30 mouse cellular contexts compared by ENCODE assay signal in genomic region chr11:119683796-119684195, GRCm38 (mm10).
DNase-seq lines count a peak whose midpoint lies in the region; ATAC-seq lines count a peak whose summit lies in the region.
"Had no signal": no experiment of that assay in that cellular context is flagged by ENCODE, and none has a peak within 500 bp of the region (broad histone marks: within the 10 kb centered on the region; RNA-seq: fewer than 3 reads in every experiment).

No protein-coding gene starts in this region.

- H3K27ac ChIP-seq in heart, embryonic 11.5 days (ENCODE audit: low read depth, low read length), result no peak overlapping the region
- peak overlapping the region; percentile 19; the same call in 1 of the 2 replicates for H3K27ac ChIP-seq in heart, embryonic 16.5 days (ENCODE audit: low read length)
- H3K27ac ChIP-seq: hindbrain, embryonic 14.5 days; limb, embryonic 10.5 days; limb, embryonic 15.5 days; liver, embryonic 13.5 days; macrophage; midbrain, embryonic 10.5 days; midbrain, embryonic 15.5 days; stomach, postnatal 0 days had no signal

- no peaks in the 10 kb centered on the region for H3K9me3 ChIP-seq in heart, embryonic 11.5 days (replicated peaks; ENCODE audit: control insufficient read depth, low read length)
- no peaks in the 10 kb centered on the region for H3K9me3 ChIP-seq in heart, embryonic 16.5 days (replicated peaks; ENCODE audit: control insufficient read depth, low read length)
- H3K9me3 ChIP-seq: limb, embryonic 10.5 days; limb, embryonic 15.5 days; liver, embryonic 13.5 days; midbrain, embryonic 10.5 days; midbrain, embryonic 15.5 days had no signal

- H3K4me1 ChIP-seq in heart, embryonic 11.5 days (ENCODE audit: control insufficient read depth, insufficient read depth, low read length), result peaks cover 51% of the 10 kb centered on the region
- H3K4me1 ChIP-seq in heart, embryonic 16.5 days (ENCODE audit: control insufficient read depth, insufficient read depth, low read length), result peaks cover 59% of the 10 kb centered on the region

- peak; percentile 45 for DNase-seq in adrenal gland, postnatal 10 days
- no peak for DNase-seq in adrenal gland, adult 18-20 months (ENCODE audit: low spot score in 2 of 2)
- peak; percentile 41 to 47 for DNase-seq in heart, adult 18-20 months
- DNase-seq in heart, postnatal 14 days, result no peak
- DNase-seq in MN1 (ENCODE audit: low spot score), result peak; percentile 64
- no peak for DNase-seq in spleen, adult 12 weeks (ENCODE audit: low spot score)
- DNase-seq: cerebellum, adult 11-12 months; cerebellum, adult 9-11 months; embryo, embryonic 11 days; kidney, adult 9 months; kidney, postnatal 10 days; layer of hippocampus, adult 9-11 months; liver, embryonic 13.5 days; lung, adult 18-20 months; right cerebral cortex, adult 18-20 months; thymus, postnatal 4 days had no signal

- ATAC-seq in heart, embryonic 11.5 days (replicated peaks; ENCODE audit: insufficient number of reproducible peaks, low FRiP score, low TSS enrichment), result no peak
- ATAC-seq in heart, embryonic 16.5 days (replicated peaks; ENCODE audit: extremely low read depth, insufficient read depth, low FRiP score), result peak; percentile 65
- ATAC-seq: activated CD4-positive, CD25-positive, alpha-beta regulatory T cell, adult 4 months; forebrain, embryonic 16.5 days; intestine, postnatal 0 days; lung, postnatal 0 days; midbrain, embryonic 15.5 days had no signal

- intact Hi-C loops in heart, postnatal 14 days (cut with DNase I), result no loop called here

- no peaks in the 10 kb centered on the region for H3K36me3 ChIP-seq in heart, embryonic 11.5 days (ENCODE audit: control insufficient read depth, insufficient read depth, low read length)
- no peaks in the 10 kb centered on the region for H3K36me3 ChIP-seq in heart, embryonic 16.5 days (ENCODE audit: control insufficient read depth, insufficient read depth)
- H3K36me3 ChIP-seq: limb, embryonic 10.5 days; midbrain, embryonic 10.5 days; midbrain, embryonic 15.5 days had no signal

- no peaks in the 10 kb centered on the region for H3K27me3 ChIP-seq in heart, embryonic 11.5 days (ENCODE audit: control insufficient read depth, insufficient read depth, low read length)
- H3K27me3 ChIP-seq in heart, embryonic 16.5 days (ENCODE audit: control insufficient read depth, insufficient read depth, low read length), result no peaks in the 10 kb centered on the region
- H3K27me3 ChIP-seq: limb, embryonic 15.5 days; liver, embryonic 13.5 days; midbrain, embryonic 15.5 days had no signal

- no peak overlapping the region for H3K4me3 ChIP-seq in heart, embryonic 11.5 days (ENCODE audit: low read depth, low read length)
- no peak overlapping the region for H3K4me3 ChIP-seq in heart, embryonic 16.5 days (ENCODE audit: low read length)
- H3K4me3 ChIP-seq: erythroblast, embryonic 14.5 days; limb, embryonic 10.5 days; limb, embryonic 15.5 days; liver, embryonic 13.5 days; midbrain, embryonic 10.5 days; midbrain, embryonic 15.5 days had no signal

- 34% methylated on average over 2 of the region's 2 CpGs for WGBS in heart, embryonic 11.5 days (ENCODE audit: insufficient replicate concordance)
- whole genome bisulfite sequencing in heart, embryonic 16.5 days, result 28% methylated on average over 2 of the region's 2 CpGs

- H3K9ac ChIP-seq in heart, embryonic 11.5 days (ENCODE audit: low read depth, low read length), result no peak overlapping the region
- no peak overlapping the region for H3K9ac ChIP-seq in heart, embryonic 16.5 days (ENCODE audit: low read length)
- H3K9ac ChIP-seq: hindbrain, embryonic 14.5 days; limb, embryonic 15.5 days; liver, embryonic 13.5 days; midbrain, embryonic 15.5 days had no signal

- no peak overlapping the region for H3K4me2 ChIP-seq in heart, embryonic 11.5 days
- H3K4me2 ChIP-seq in heart, embryonic 16.5 days (ENCODE audit: low read depth, low read length), result no peak overlapping the region
- H3K4me2 ChIP-seq: hindbrain, embryonic 14.5 days; limb, embryonic 15.5 days; liver, embryonic 13.5 days; midbrain, embryonic 15.5 days had no signal

Comparison
In these comparisons a context has a peak if more than half of its experiments do, and no peak if none do; other contexts are left out.
1. DNase-seq: peak in adrenal gland, postnatal 10 days (single experiment), heart, adult 18-20 months (2 of 2) and MN1 (single experiment); none in adrenal gland, adult 18-20 months (0 of 2), heart, postnatal 14 days (0 of 2) and spleen, adult 12 weeks (single experiment).